Mouse (Mus musculus): Measurements from ENCODE around the gene Esf1.
"Not testable (repeated sequence)": the region's sequence is repeated elsewhere in the genome, so short reads cannot be mapped to it uniquely, and the experiment has no call there.

Esf1 gene

GRCm38 (mm10) chr2:140096034-140096433 is 74.3 kb downstream of the Esf1 start:
- no peak for DNase-seq (ENCODE audit: low read depth, low spot score)

GRCm38 (mm10) chr2:140093433-140093832 is 76.9 kb downstream of the Esf1 start:
- no peak for DNase-seq (ENCODE audit: low read depth, low spot score)

DNA sequence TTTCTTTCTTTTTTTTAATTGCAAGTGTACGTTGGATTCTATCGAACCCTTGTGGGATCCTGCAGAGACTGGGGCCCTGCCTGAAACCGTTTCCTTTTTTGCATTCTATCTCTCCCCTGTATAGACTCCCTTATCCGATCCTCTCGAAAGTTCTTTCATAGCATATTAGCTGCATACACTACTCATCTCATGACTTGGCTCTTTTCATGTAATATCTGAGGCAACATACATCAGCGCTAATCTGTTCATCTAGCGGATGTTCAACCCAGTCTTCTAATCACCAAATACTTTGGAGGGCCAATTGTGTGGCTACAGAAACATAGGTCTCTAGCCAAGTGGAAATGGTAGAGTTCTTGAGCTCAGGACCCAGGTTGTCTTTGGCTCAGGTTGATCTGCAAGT is 86.1 kb downstream of the Esf1 start:
- DNase-seq (ENCODE audit: low read depth, low spot score) = no peak

DNA sequence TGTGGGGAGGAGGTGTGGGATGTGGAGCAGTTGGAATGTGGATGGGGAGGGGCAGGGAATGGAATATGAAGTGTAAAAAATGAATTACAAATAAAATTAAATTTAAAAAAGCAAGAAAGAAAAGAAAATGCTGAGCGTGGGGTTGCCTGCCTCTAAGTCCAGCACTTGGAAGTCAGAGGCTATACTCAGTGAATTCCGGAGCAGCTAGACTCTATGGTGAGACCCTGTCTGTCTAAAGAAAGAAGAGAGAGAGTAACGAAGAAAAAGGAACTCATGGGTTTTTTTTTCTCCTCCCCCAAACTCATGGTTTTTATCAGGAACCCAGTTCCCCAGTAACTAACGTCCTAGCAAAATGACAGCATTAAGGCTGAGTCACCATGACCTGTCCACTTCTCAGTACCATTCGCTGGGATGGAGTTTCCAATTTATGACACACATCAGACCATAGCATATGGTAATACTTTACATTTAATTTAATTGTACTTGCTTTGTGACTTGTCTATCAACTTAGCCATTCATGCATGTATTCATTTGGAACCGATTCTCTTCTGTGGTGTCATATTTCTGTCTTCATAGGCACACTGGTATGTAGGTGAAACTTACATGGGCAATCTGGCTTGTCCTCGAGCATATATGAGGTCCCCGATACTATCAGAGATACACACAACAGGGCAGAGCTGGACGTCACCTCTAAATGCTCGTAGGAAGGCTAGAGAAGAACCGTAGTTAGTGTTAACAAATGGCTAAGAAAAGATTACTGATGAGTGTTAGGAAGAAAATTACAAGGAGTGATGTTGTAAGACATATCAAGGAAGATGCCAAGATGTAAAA is 89.4 kb downstream of the Esf1 start:
- DNase-seq (ENCODE audit: low read depth, low spot score) = peak; percentile 61

- not testable (repeated sequence) for DNase-seq (ENCODE audit: low read depth, low spot score)
Measured at GRCm38 (mm10) chr2:140079284-140079683, 91.1 kb downstream of the Esf1 start.

GRCm38 (mm10) chr2:140078600-140079280 is 91.6 kb downstream of the Esf1 start:
- peak; percentile 55 for DNase-seq (ENCODE audit: low read depth, low spot score)

- no peak for DNase-seq (ENCODE audit: low read depth, low spot score)
Measured at GRCm38 (mm10) chr2:140077476-140077875, 92.9 kb downstream of the Esf1 start.

DNA sequence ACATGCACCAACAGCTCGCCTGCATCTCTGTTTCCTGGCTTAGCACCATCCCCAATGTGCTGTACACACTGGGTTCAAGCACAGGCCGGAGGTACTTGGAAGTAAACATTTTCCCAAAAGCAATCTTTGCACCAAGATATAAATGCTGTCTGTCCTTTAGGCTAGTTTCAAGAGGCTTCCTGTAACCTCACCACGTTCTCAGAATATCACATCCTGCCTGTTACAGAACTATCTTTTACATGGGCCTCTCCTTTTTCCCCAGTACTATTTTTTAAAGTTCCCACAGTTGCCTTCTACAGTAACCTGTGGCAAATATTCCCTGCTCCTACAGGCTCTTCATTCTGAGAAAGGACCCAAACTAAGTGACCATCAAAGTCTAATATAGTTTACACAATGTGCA is 95.2 kb downstream of the Esf1 start:
- DNase-seq (ENCODE audit: low read depth, low spot score) = no peak
